Mouse (Mus musculus): ENCODE measurements around the gene Dhx35.
A peak's percentile ranks its signal among the peaks of the same experiment; 100 is the strongest.

The Dhx35 gene

GRCm38 (mm10) chr2:158803575-158803974, 9.0 kb downstream of the Dhx35 start:
- no peak for DNase-seq (ENCODE audit: low spot score)

GRCm38 (mm10) chr2:158815686-158816085, 21.1 kb downstream of the Dhx35 start:
- no peak for DNase-seq (ENCODE audit: low spot score)

GRCm38 (mm10) chr2:158816239-158816638, 21.6 kb downstream of the Dhx35 start:
- DNase-seq (ENCODE audit: low spot score): no peak

- DNase-seq (ENCODE audit: low spot score): no peak
Observed at GRCm38 (mm10) chr2:158817708-158818107, 23.1 kb downstream of the Dhx35 start.

GRCm38 (mm10) chr2:158828124-158828523, 33.5 kb downstream of the Dhx35 start:
- DNase-seq (ENCODE audit: low spot score): peak; percentile 12

- no peak for DNase-seq (ENCODE audit: low spot score)
Observed at GRCm38 (mm10) chr2:158829746-158830145, 35.1 kb downstream of the Dhx35 start.

- DNase-seq (ENCODE audit: low spot score): peak; percentile 19
Observed at GRCm38 (mm10) chr2:158833221-158833620, 38.6 kb downstream of the Dhx35 start.

- no peak for DNase-seq (ENCODE audit: low spot score)
Observed at GRCm38 (mm10) chr2:158833645-158834044, 39.0 kb downstream of the Dhx35 start.

- DNase-seq (ENCODE audit: low spot score): no peak
Observed at GRCm38 (mm10) chr2:158843287-158843686, 48.7 kb downstream of the Dhx35 start.

- DNase-seq (ENCODE audit: low spot score): no peak
Observed at GRCm38 (mm10) chr2:158845031-158845430, 50.4 kb downstream of the Dhx35 start.

GRCm38 (mm10) chr2:158846208-158846607, 51.6 kb downstream of the Dhx35 start:
- DNase-seq (ENCODE audit: low spot score): no peak

- DNase-seq (ENCODE audit: low spot score): no peak
Observed at GRCm38 (mm10) chr2:158847991-158848390, 53.4 kb downstream of the Dhx35 start.

- no peak for DNase-seq (ENCODE audit: low spot score)
Observed at GRCm38 (mm10) chr2:158849416-158849815, 54.8 kb downstream of the Dhx35 start.

- DNase-seq (ENCODE audit: low spot score): peak; percentile 15
Observed at GRCm38 (mm10) chr2:158852579-158852978, 58.0 kb downstream of the Dhx35 start.

GRCm38 (mm10) chr2:158856896-158857499, 62.4 kb downstream of the Dhx35 start:
- DNase-seq (ENCODE audit: low spot score): no peak

- no peak for DNase-seq (ENCODE audit: low spot score)
Observed at GRCm38 (mm10) chr2:158857579-158857978, 63.0 kb downstream of the Dhx35 start.

GRCm38 (mm10) chr2:158861115-158861514, 66.5 kb downstream of the Dhx35 start:
- no peak for DNase-seq (ENCODE audit: low spot score)

- DNase-seq (ENCODE audit: low spot score): peak; percentile 70
Observed at GRCm38 (mm10) chr2:158863341-158864125, 68.9 kb downstream of the Dhx35 start.

GRCm38 (mm10) chr2:158864126-158864458, 69.5 kb downstream of the Dhx35 start:
- no peak for DNase-seq (ENCODE audit: low spot score)

GRCm38 (mm10) chr2:158865358-158865757, 70.8 kb downstream of the Dhx35 start:
- peak; percentile 71 for DNase-seq (ENCODE audit: low spot score)

- peak; percentile 19 for DNase-seq (ENCODE audit: low spot score)
Observed at GRCm38 (mm10) chr2:158886571-158886970, 92.0 kb downstream of the Dhx35 start.

- DNase-seq (ENCODE audit: low spot score): no peak
Observed at GRCm38 (mm10) chr2:158888531-158888930, 93.9 kb downstream of the Dhx35 start.

GRCm38 (mm10) chr2:158889201-158889600, 94.6 kb downstream of the Dhx35 start:
- no peak for DNase-seq (ENCODE audit: low spot score)

- no peak for DNase-seq (ENCODE audit: low spot score)
Observed at GRCm38 (mm10) chr2:158891319-158891718, 96.7 kb downstream of the Dhx35 start.
